Mouse (Mus musculus): ENCODE data around the gene Cyp26b1. TPM values are rescaled to one million over a fixed set of nuclear protein-coding genes. Genes with fewer than 3 reads are reported as not detected.

Cyp26b1 gene
- polyA plus RNA-seq, 1 experiment from 2014 or later: 1.1 TPM

DNA sequence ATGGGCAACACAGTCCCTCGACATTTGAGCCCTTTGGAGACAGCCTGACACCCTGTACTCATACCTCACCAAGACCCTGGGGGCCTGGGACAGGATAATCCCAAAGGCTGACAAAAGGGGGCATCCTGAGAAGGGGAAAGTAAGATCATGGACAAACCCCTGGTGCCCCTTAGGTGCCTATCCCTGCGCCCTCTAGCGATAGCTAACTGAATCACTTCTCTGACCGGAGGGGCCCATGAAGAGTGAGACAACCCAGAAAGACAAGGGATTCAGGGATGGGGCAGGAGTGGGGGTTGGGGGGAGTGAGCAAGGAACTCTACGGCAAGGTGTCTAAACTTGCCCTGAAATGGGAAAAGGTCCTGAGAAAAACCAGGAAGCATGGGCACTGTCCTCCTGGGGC, 14.8 kb downstream of the Cyp26b1 start:
- Histone ChIP-seq H3K27me3 (ENCODE audit: control insufficient read depth, insufficient read depth, low read length) (peaks cover 9% of the 10 kb centered on the region; the same call in 1 of the 2 replicates), H3K27ac (ENCODE audit: low read length) (no peak overlapping the region), H3K4me1 (ENCODE audit: control insufficient read depth, insufficient read depth, low read length) (peaks cover 19% of the 10 kb centered on the region), H3K4me2 (replicated peaks; ENCODE audit: low read depth, low read length) (no peak overlapping the region), H3K36me3 (ENCODE audit: control insufficient read depth, insufficient read depth, low read length) (no peaks in the 10 kb centered on the region), H3K4me3 (ENCODE audit: low read depth, low read length) (no peak overlapping the region), H3K9ac (replicated peaks; ENCODE audit: low read depth, low read length) (no peak overlapping the region), H3K9me3 (ENCODE audit: control insufficient read depth, low read depth, low read length) (no peaks in the 10 kb centered on the region)
- 18% methylated on average over 5 of the region's 5 CpGs for WGBS
- no peak for ATAC-seq (ENCODE audit: insufficient number of reproducible peaks, insufficient read depth, low FRiP score, low read depth)

GRCm38 (mm10) chr6:84577898-84578297, 15.8 kb downstream of the Cyp26b1 start:
- WGBS: 74% methylated on average over 4 of the region's 4 CpGs
- Histone ChIP-seq H3K27me3 (ENCODE audit: control insufficient read depth, insufficient read depth, low read length) (0 out of 2 replicates have a peak, but pooled peaks cover 6% of the 10 kb centered on the region), H3K9ac (replicated peaks; ENCODE audit: low read depth, low read length) (no peak overlapping the region), H3K36me3 (ENCODE audit: control insufficient read depth, insufficient read depth, low read length) (no peaks in the 10 kb centered on the region), H3K27ac (ENCODE audit: low read length) (no peak overlapping the region), H3K4me3 (ENCODE audit: low read depth, low read length) (no peak overlapping the region), H3K4me2 (replicated peaks; ENCODE audit: low read depth, low read length) (no peak overlapping the region), H3K9me3 (ENCODE audit: control insufficient read depth, low read depth, low read length) (no peaks in the 10 kb centered on the region), H3K4me1 (ENCODE audit: control insufficient read depth, insufficient read depth, low read length) (peaks cover 9% of the 10 kb centered on the region)
- ATAC-seq (ENCODE audit: insufficient number of reproducible peaks, insufficient read depth, low FRiP score, low read depth): no peak

DNA sequence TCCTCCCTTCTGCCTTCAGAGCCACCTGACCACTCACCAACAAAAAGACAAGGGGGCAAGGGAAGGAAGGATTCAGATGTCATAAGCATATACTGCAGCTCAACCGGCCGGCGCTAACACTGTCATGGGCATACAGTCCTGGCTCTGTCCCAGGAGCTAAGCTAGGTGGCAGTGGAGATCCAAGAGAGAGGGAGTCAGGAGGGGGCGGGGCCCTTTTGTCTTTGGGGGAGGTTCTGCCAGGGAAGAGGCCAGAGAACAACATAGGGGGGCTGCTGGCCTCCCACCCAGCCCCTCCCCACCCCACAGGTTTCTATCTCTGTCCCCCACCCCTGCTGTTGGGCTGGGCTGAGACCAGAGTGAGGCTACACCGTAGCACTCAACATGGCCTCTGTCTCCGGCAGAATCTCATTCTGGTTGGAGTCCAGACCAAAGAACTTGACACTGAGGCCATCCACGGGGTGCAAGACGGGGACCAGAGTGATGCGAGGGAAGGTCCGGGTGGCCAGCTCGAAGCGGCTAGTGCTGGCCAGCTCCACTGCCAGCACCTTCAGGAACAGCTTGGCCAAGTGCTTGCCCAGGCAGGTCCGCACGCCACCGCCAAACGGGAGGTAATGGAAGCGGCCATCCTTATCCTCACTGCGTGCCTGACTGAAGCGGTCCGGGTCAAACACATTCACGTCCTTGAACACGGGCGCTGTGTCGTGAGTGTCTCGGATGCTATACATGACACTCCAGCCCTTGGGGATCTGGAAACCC, 19.6 kb downstream of the Cyp26b1 start:
- Histone ChIP-seq H3K27me3 (ENCODE audit: control insufficient read depth, insufficient read depth, low read length) (no peaks in the 10 kb centered on the region), H3K4me3 (ENCODE audit: low read depth, low read length) (no peak overlapping the region), H3K9ac (replicated peaks; ENCODE audit: low read depth, low read length) (no peak overlapping the region), H3K27ac (ENCODE audit: low read length) (no peak overlapping the region), H3K4me1 (ENCODE audit: control insufficient read depth, insufficient read depth, low read length) (peaks cover 9% of the 10 kb centered on the region), H3K4me2 (replicated peaks; ENCODE audit: low read depth, low read length) (no peak overlapping the region; the same call in 1 of the 2 replicates), H3K9me3 (ENCODE audit: control insufficient read depth, low read depth, low read length) (no peaks in the 10 kb centered on the region), H3K36me3 (ENCODE audit: control insufficient read depth, insufficient read depth, low read length) (no peaks in the 10 kb centered on the region)
- 34% methylated on average over 25 of the region's 25 CpGs for WGBS
- no peak for ATAC-seq (ENCODE audit: insufficient number of reproducible peaks, insufficient read depth, low FRiP score, low read depth)

DNA sequence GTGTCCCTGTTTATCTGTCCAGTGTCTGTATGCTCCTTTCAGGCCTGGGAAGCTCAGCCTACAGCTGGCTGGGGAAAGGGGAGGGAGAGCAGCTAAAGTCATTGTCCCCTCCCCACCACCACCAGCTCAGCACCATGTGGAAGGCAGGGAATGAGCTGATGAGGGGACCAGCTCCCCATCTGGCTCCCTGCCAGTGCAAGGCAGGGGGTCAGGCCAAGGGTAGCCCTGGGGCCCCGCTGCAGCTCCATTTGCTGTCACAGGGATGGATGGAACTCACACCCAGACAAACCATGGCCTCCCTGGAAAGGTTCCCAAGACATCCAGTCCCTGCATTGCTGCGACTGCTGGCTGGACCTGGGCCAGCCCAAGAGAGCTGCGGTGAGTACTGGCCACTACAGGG, 23.7 kb downstream of the Cyp26b1 start:
- Histone ChIP-seq H3K4me2 (replicated peaks; ENCODE audit: low read depth, low read length) (no peak overlapping the region), H3K4me1 (ENCODE audit: control insufficient read depth, insufficient read depth, low read length) (peaks cover 9% of the 10 kb centered on the region), H3K9me3 (ENCODE audit: control insufficient read depth, low read depth, low read length) (no peaks in the 10 kb centered on the region), H3K27ac (ENCODE audit: low read length) (no peak overlapping the region), H3K27me3 (ENCODE audit: control insufficient read depth, insufficient read depth, low read length) (no peaks in the 10 kb centered on the region), H3K9ac (replicated peaks; ENCODE audit: low read depth, low read length) (no peak overlapping the region), H3K4me3 (ENCODE audit: low read depth, low read length) (no peak overlapping the region), H3K36me3 (ENCODE audit: control insufficient read depth, insufficient read depth, low read length) (no peaks in the 10 kb centered on the region)
- 36% methylated on average over 3 of the region's 3 CpGs for WGBS
- 0 out of 2 replicates have a peak, but pooled peaks have one; percentile 24 for ATAC-seq (ENCODE audit: insufficient number of reproducible peaks, insufficient read depth, low FRiP score, low read depth)

DNA sequence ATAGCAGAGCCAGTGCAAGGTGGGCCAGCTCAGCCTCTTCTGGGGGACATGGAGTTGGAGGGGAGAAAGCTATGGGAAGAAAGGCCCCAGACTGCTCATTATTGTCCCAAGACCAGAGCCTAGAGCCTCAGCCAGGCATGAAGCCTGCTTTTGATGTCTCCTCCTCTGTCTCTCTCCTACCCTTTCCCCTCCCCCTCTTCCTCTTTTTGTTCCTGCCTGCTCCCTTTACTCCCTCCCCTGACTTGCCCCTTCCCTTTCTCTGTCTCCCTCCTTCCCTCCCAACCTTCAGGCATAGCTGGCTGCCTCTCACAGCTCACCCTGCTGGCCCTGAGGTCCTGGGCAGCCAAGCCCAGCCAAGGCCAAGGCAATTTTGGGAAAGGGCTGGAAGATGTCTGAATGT, 24.1 kb downstream of the Cyp26b1 start:
- Histone ChIP-seq H3K27me3 (ENCODE audit: control insufficient read depth, insufficient read depth, low read length) (no peaks in the 10 kb centered on the region), H3K27ac (ENCODE audit: low read length) (no peak overlapping the region), H3K4me1 (ENCODE audit: control insufficient read depth, insufficient read depth, low read length) (peaks cover 9% of the 10 kb centered on the region), H3K9ac (replicated peaks; ENCODE audit: low read depth, low read length) (no peak overlapping the region), H3K9me3 (ENCODE audit: control insufficient read depth, low read depth, low read length) (no peaks in the 10 kb centered on the region), H3K36me3 (ENCODE audit: control insufficient read depth, insufficient read depth, low read length) (no peaks in the 10 kb centered on the region), H3K4me3 (ENCODE audit: low read depth, low read length) (no peak overlapping the region), H3K4me2 (replicated peaks; ENCODE audit: low read depth, low read length) (no peak overlapping the region)
- ATAC-seq (ENCODE audit: insufficient number of reproducible peaks, insufficient read depth, low FRiP score, low read depth): peak; percentile 19; the same call in 1 of the 2 replicates

DNA sequence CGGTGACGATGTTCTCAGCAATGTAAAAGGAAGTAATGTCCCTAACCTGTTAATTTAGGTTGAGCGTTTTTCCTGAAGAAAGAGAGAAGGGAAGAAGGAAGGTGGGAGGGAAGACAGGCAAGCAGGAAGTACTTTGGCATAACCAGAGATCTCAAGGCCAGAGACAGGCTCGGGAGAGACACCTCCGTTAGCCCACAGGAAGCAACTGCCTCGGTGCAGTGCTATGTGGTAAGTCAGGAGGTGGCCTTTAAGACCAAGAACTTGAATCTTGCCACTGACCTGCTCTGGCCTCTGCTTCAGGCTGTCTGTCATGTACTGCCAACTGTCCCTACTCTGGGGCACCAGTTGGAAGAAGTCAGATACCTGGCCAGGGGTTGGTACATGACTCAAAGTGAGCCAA, 24.8 kb downstream of the Cyp26b1 start:
- H3K27me3 ChIP-seq (ENCODE audit: control insufficient read depth, insufficient read depth, low read length): no peaks in the 10 kb centered on the region
- 76% methylated on average over 6 of the region's 6 CpGs for WGBS
- H3K9ac ChIP-seq (replicated peaks; ENCODE audit: low read depth, low read length): no peak overlapping the region
- no peaks in the 10 kb centered on the region for H3K9me3 ChIP-seq (ENCODE audit: control insufficient read depth, low read depth, low read length)
- no peaks in the 10 kb centered on the region for H3K36me3 ChIP-seq (ENCODE audit: control insufficient read depth, insufficient read depth, low read length)
- ATAC-seq (ENCODE audit: insufficient number of reproducible peaks, insufficient read depth, low FRiP score, low read depth): no peak
- H3K4me3 ChIP-seq (ENCODE audit: low read depth, low read length): no peak overlapping the region
- H3K27ac ChIP-seq (ENCODE audit: low read length): no peak overlapping the region
- peaks cover 9% of the 10 kb centered on the region for H3K4me1 ChIP-seq (ENCODE audit: control insufficient read depth, insufficient read depth, low read length)
- no peak overlapping the region for H3K4me2 ChIP-seq (replicated peaks; ENCODE audit: low read depth, low read length)

DNA sequence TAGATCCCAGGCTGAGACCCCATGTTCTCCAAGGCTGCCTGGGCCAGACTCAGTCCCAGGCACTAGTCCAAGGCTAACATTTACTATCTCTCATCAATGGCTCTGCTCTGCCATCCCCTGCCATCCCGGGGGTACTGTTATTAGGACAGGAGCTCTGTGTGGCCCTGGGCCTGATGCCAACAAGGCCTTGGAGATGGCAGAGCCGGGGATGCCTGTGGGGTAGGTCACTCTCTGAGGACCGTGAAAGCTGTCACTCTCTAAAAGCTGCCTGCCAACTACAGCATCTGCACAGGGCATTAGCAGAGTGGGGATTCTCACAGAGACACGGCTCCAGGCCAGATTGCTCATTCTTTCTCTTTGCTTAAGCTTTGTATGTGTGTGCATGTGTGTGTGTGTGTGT, 26.0 kb downstream of the Cyp26b1 start:
- WGBS: 76% methylated on average over 4 of the region's 4 CpGs
- no peaks in the 10 kb centered on the region for H3K9me3 ChIP-seq (ENCODE audit: control insufficient read depth, low read depth, low read length)
- H3K9ac ChIP-seq (replicated peaks; ENCODE audit: low read depth, low read length): no peak overlapping the region
- H3K4me2 ChIP-seq (replicated peaks; ENCODE audit: low read depth, low read length): no peak overlapping the region
- no peak overlapping the region for H3K4me3 ChIP-seq (ENCODE audit: low read depth, low read length)
- no peaks in the 10 kb centered on the region for H3K27me3 ChIP-seq (ENCODE audit: control insufficient read depth, insufficient read depth, low read length)
- peaks cover 9% of the 10 kb centered on the region for H3K4me1 ChIP-seq (ENCODE audit: control insufficient read depth, insufficient read depth, low read length)
- ATAC-seq (ENCODE audit: insufficient number of reproducible peaks, insufficient read depth, low FRiP score, low read depth): no peak
- no peaks in the 10 kb centered on the region for H3K36me3 ChIP-seq (ENCODE audit: control insufficient read depth, insufficient read depth, low read length)
- no peak overlapping the region for H3K27ac ChIP-seq (ENCODE audit: low read length)

- Histone ChIP-seq H3K27me3 (ENCODE audit: control insufficient read depth, insufficient read depth, low read length) (no peaks in the 10 kb centered on the region), H3K4me3 (ENCODE audit: low read depth, low read length) (no peak overlapping the region), H3K9ac (replicated peaks; ENCODE audit: low read depth, low read length) (no peak overlapping the region), H3K36me3 (ENCODE audit: control insufficient read depth, insufficient read depth, low read length) (no peaks in the 10 kb centered on the region), H3K4me1 (ENCODE audit: control insufficient read depth, insufficient read depth, low read length) (peaks cover 9% of the 10 kb centered on the region), H3K27ac (ENCODE audit: low read length) (no peak overlapping the region), H3K4me2 (replicated peaks; ENCODE audit: low read depth, low read length) (no peak overlapping the region), H3K9me3 (ENCODE audit: control insufficient read depth, low read depth, low read length) (no peaks in the 10 kb centered on the region)
- 73% methylated on average over 2 of the region's 2 CpGs for whole genome bisulfite sequencing
- ATAC-seq (ENCODE audit: insufficient number of reproducible peaks, insufficient read depth, low FRiP score, low read depth): no peak
These were observed 26.9 kb downstream of the Cyp26b1 start for GRCm38 (mm10) chr6:84566825-84567224.

DNA sequence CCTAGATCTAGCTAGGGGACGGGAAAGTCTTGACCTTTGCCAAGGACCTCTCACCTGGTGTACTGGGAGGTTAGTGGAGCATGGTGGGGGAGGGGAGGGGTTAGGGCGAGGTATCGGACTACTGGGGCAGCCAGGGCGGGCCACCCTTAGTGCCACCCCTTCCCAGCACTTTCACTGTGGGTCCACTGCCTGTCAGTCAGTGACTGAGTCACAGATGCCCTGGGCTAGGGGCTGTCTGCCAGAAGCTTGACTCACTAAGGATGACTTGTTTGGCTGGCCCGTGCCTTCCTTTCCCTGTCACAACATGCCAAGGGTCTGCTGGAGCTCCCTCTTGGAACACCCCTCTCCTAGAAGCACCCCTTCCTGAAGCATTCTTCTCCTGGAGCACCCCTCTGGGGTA, 28.5 kb downstream of the Cyp26b1 start:
- Histone ChIP-seq H3K4me3 (ENCODE audit: low read depth, low read length) (no peak overlapping the region), H3K4me2 (replicated peaks; ENCODE audit: low read depth, low read length) (no peak overlapping the region), H3K9me3 (ENCODE audit: control insufficient read depth, low read depth, low read length) (no peaks in the 10 kb centered on the region), H3K27ac (ENCODE audit: low read length) (no peak overlapping the region), H3K4me1 (ENCODE audit: control insufficient read depth, insufficient read depth, low read length) (peaks cover 9% of the 10 kb centered on the region), H3K36me3 (ENCODE audit: control insufficient read depth, insufficient read depth, low read length) (no peaks in the 10 kb centered on the region), H3K27me3 (ENCODE audit: control insufficient read depth, insufficient read depth, low read length) (no peaks in the 10 kb centered on the region), H3K9ac (replicated peaks; ENCODE audit: low read depth, low read length) (no peak overlapping the region)
- 83% methylated on average over 5 of the region's 5 CpGs for WGBS
- no peak for ATAC-seq (ENCODE audit: insufficient number of reproducible peaks, insufficient read depth, low FRiP score, low read depth)
